Mouse (Mus musculus) midbrain, postnatal 0 days (tissue): ENCODE results near the gene Ppt2. TPM values are rescaled to one million over a fixed set of nuclear protein-coding genes. Genes with fewer than 3 reads are reported as not detected.
A peak's percentile ranks its signal among the peaks of the same experiment; 100 is the strongest.

Experiments
- ATAC-seq: fragments of 200-750 bp; cut with Nextera tagmentation; 2 replicates; pipeline ENCODE4 v1.8.0; 2017; ENCODE audit warnings: moderate number of reproducible peaks, mild to moderate bottlenecking, moderate TSS enrichment, moderate library complexity; ENCODE audit not compliant: low FRiP score
- DNase-seq: peaks from one replicate; pipeline ENCODE4 v3.0.0-alpha.2; 2015; ENCODE audit warnings: low spot score
- H3K27ac ChIP-seq: fragments of 300-500 bp; sonication (generic); 2 replicates; pipeline ENCODE4 v1.5.1; 2014; ENCODE audit warnings: low read depth, mild to moderate bottlenecking, low read length, mixed read lengths
- H3K27me3 ChIP-seq: fragments of 300-500 bp; sonication (generic); 2 replicates; pipeline ENCODE4 v1.6.1; 2014; ENCODE audit warnings: low read length, control low read depth, mixed read lengths; ENCODE audit not compliant: insufficient read depth
- H3K36me3 ChIP-seq: fragments of 300-500 bp; sonication (generic); 2 replicates; pipeline ENCODE4 v1.6.1; 2014; ENCODE audit warnings: low read length, control low read depth, mixed read lengths; ENCODE audit not compliant: insufficient read depth
- H3K4me1 ChIP-seq: fragments of 300-500 bp; sonication (generic); 2 replicates; pipeline ENCODE4 v1.6.1; 2014; ENCODE audit warnings: mild to moderate bottlenecking, control low read depth, antibody characterized with exemption, low read length, mixed read lengths; ENCODE audit not compliant: insufficient read depth
- H3K4me2 ChIP-seq: fragments of 300-500 bp; sonication (generic); 2 replicates; pipeline ENCODE4 v1.6.1; 2014; ENCODE audit warnings: low read depth, mild to moderate bottlenecking, low read length, mixed read lengths; ENCODE audit not compliant: poor library complexity, severe bottlenecking
- H3K4me3 ChIP-seq: fragments of 300-500 bp; sonication (generic); 2 replicates; pipeline ENCODE4 v1.5.1; 2014; ENCODE audit warnings: low read depth, mild to moderate bottlenecking, low read length, moderate library complexity
- H3K9ac ChIP-seq: fragments of 300-500 bp; sonication (generic); replicated peaks from 2 replicates; pipeline ENCODE4 v1.6.1; 2014; ENCODE audit warnings: mild to moderate bottlenecking, low read length, moderate library complexity, mixed read lengths; ENCODE audit not compliant: poor library complexity, severe bottlenecking
- H3K9me3 ChIP-seq: fragments of 300-500 bp; sonication (generic); 2 replicates; pipeline ENCODE4 v1.6.1; 2016; ENCODE audit warnings: low read length, control low read depth
- CTCF ChIP-seq: IDR thresholded peaks from 2 replicates; pipeline ENCODE4 v1.5.1; 2016; ENCODE audit warnings: antibody characterized with exemption, mild to moderate bottlenecking
- WGBS: fragments of 180-500 bp; shearing (Covaris S2); extraction: QIAGEN DNeasy Blood & Tissue Kit; methylation state at CpG from one replicate; pipeline ENCODE4 v1.1.7; 2014; 5-methylcytosine and 5-hydroxymethylcytosine counted together
- polyA plus RNA-seq: library from polyadenylated mRNA; unstranded; fragments of >200 nt; fragmentation: Nextera tagmentation; extraction: Ambion mirVana; gene quantifications from 2 replicates; pipeline ENCODE4 v1.2.1, GENCODE M21; 2015
- total RNA-seq: library from RNA; depleted of rRNA; stranded (reverse); fragments of >200 nt; gene quantifications from 2 replicates; pipeline ENCODE4 v1.2.3, GENCODE M21; 2014

The Ppt2 gene
- total and polyA plus RNA-seq, 2 experiments from 2014 or later: 18.0 to 31.0 TPM

DNA sequence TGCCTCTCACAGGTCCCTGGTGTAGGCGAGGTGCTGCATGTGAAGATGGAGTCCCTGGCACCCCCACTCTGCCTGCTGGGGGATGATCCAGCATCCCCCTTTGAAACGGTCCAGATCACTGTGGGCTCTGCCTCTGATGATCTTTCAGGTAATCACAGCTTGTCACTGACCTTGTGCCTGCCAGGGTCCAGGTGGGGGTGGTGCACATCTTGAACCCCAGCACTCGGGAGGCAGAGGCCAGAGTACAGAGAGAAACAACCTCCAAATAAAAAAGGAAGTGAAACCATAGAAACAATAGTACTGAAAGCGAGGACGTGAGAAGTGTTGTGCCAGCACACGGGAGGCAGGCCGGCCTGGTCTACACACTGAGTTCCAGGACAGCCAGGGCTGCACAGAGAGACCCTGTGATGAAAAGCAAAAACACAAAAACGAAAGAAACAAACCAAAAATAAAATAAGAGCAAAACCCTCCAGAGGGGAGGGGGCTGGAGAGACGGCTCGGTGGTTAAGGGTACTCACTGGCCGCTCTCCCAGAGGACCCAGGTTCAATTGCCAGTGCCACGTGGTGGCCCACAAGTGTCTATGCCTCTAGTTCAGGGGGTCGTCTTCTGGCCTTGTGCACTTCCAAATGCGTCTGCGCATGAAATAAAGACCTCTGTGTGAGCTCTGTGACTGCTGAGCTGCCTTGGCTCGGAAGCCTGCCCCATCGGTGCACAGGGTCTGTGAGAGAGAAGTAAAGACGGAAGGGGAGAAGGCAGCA lies 21.0 kb upstream of the Ppt2 start:
- Histone ChIP-seq H3K4me3 (no peak overlapping the region), H3K4me1 (peaks cover 7% of the 10 kb centered on the region), H3K9me3 (no peaks in the 10 kb centered on the region), H3K27me3 (no peaks in the 10 kb centered on the region), H3K4me2 (no peak overlapping the region), H3K27ac (no peak overlapping the region), H3K9ac (no peak overlapping the region), H3K36me3 (peaks cover 56% of the 10 kb centered on the region)
- TF ChIP-seq CTCF: no peak
- no peak for ATAC-seq
- 90% methylated on average over 18 of the region's 18 CpGs for WGBS
- no peak for DNase-seq

DNA sequence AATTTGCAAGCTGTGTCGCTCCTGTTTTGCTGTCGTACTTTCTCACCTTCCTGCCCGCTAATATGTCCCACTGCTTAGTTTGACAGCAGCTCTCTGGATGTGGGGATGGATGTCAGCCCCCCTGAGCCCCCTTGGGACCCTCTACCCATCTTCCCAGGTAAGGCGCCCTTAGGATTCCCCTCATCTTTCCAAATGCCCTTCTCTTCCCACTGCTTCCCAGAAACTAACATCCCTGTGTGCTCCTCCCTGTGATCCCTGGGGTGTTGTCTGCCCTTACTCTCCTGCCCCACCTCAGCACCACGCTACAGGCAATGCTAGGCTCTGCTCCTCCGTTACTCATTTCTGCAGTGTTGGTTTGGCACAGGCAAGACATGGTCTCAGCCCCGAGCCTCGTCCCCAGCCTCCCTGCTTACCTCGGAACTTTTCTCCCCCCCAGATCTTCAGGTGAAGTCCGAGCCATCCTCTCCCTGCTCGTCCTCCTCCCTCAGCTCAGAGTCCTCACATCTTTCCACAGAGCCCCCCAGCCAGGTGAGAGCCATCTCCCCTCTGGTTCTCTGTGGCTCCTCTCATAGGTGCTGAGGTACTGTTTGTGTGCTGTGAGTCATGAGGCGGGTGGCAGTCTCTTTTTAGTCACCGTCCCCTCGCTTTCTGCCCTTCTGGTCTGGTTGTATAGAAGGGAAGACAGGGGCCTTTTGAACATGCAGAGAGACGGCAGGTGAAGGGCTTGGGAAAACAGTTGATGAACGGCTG lies 20.0 kb upstream of the Ppt2 start:
- no peak for TF ChIP-seq CTCF
- WGBS: 85% methylated on average over 16 of the region's 16 CpGs
- no peak for DNase-seq
- Histone ChIP-seq H3K4me2 (peak overlapping the region; percentile 63), H3K4me1 (peaks cover 7% of the 10 kb centered on the region), H3K27ac (no peak overlapping the region), H3K36me3 (peaks cover 47% of the 10 kb centered on the region), H3K9ac (no peak overlapping the region), H3K27me3 (no peaks in the 10 kb centered on the region), H3K9me3 (no peaks in the 10 kb centered on the region), H3K4me3 (peak overlapping the region; percentile 99; the same call in 1 of the 2 replicates)
- ATAC-seq: no peak

DNA sequence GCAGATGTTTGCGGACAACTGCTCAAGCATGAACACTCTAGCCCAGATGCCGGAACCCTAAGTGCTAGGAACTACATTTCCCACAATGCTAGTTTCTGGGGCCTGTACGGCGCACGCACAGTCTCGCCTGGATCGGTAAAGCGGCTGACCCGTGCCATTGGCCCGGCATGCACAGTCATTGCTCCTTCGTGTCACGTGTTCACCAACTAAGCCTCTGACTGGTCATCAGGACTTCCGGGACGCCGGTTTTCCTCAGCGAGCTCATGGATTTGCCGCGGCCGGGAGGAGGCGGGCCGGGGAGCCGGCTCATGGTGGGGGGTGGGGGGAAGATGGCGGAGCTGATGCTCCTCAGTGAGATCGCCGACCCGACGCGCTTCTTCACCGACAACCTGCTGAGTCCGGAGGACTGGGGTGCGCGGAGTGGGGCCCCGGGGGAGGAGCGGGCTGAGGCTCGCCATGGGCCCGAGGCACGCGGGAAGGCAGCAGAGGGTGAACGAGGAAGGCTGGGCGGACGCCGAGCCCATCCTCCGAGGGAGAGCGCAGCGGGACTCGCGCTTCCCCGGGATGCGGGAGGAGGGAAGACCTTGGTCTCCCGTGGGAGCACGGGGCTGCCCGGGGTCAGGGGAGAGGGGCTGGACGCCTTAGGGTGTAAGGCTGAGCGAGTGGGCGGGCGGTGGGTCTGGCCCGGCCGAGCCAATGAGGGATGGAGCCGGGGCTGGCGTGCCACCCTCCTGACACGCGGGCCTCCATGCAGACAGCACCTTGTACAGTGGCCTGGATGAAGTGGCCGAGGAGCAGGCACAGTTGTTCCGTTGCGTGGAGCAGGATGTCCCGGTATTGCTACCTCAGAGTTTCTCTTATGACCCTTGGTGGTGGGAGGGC lies 18.8 kb upstream of the Ppt2 start, which contains the start of gene Atf6b:
Gene Atf6b (plus strand): TSS at position 241 of the 882 bp plus-strand sequence.
- Histone ChIP-seq H3K27ac (peak within 1 kb of the TSS; percentile 85), H3K9me3 (no peaks in the 10 kb centered on the region), H3K4me3 (peak within 1 kb of the TSS; percentile 99), H3K27me3 (no peaks in the 10 kb centered on the region), H3K36me3 (peaks cover 36% of the 10 kb centered on the region), H3K9ac (peak within 1 kb of the TSS; percentile 95), H3K4me2 (peak within 1 kb of the TSS; percentile 63), H3K4me1 (peaks cover 7% of the 10 kb centered on the region)
- DNase-seq (peak; percentile 99), ATAC-seq (peak; percentile 96)
- WGBS: under 1% methylated on average over 61 of the region's 66 CpGs
- TF ChIP-seq CTCF: peak; percentile 20; the same call in 1 of the 2 replicates

DNA sequence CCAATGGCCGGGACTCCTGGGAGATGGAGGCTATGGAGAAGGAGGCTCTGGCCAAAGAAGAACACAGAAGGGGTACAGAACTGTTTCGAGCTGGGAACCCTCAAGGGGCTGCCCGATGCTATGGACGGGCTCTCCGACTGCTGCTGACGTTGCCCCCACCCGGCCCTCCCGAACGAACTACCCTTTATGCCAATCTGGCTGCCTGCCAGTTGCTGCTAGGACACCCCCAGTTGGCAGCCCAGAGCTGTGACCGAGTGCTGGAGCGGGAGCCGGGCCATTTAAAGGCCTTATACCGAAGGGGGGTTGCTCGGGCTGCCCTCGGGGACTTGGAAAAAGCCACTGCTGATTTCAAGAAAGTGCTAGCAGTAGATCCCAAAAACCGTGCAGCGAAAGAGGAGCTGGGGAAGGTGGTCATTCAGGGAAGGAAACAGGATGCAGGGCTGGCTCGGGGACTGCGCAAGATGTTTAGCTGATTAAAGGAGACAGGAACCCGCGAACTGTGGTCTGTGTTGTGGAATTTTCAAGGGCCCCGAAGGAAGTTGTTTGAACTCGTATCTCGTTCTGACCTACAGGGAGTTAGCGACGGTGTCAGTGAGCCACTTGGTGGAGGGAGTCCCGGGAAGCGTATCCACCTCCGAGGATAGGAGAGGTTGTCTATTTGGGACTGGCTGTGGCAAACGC lies 17.7 kb upstream of the Ppt2 start:
- Histone ChIP-seq H3K4me1 (peaks cover 7% of the 10 kb centered on the region), H3K27ac (no peak overlapping the region; the same call in 1 of the 2 replicates), H3K4me2 (peak overlapping the region; percentile 37), H3K4me3 (no peak overlapping the region), H3K9ac (no peak overlapping the region), H3K9me3 (no peaks in the 10 kb centered on the region), H3K36me3 (peaks cover 24% of the 10 kb centered on the region), H3K27me3 (no peaks in the 10 kb centered on the region)
- ATAC-seq (no peak), DNase-seq (peak; percentile 47)
- WGBS: 86% methylated on average over 30 of the region's 30 CpGs
- no peak for TF ChIP-seq CTCF

DNA sequence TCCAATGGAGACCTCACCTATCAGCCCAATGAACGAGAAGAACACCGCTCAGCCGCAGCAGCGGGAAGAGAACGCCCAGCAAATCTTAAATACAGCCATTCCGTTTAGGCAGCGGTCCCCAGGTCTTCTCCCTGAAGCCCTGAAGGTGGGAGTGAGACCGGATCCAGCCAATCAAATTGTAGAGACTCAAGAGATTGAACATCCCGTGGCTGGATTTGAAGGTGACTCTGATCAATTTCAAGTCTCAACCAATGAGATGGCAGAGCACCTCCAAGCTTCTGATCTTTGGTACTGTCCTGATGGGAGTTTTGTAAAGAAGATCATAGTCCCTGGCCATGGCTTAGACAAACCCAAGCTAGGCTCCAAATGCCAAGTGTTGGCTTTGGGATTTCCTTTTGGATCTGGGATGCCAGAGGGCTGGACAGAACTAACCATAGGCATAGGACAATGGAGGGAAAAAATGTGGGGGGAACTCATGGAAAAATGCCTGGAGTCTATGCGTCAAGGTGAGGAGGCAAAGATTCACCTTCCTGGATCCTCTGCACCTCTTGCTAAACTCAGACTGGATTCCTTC lies 17.0 kb upstream of the Ppt2 start:
- H3K27ac ChIP-seq: no peak overlapping the region; the same call in 1 of the 2 replicates
- peaks cover 7% of the 10 kb centered on the region for H3K4me1 ChIP-seq
- ATAC-seq: no peak
- DNase-seq: no peak
- WGBS: 50% methylated on average over 10 of the region's 10 CpGs
- no peaks in the 10 kb centered on the region for H3K27me3 ChIP-seq
- peak overlapping the region; percentile 55 for H3K4me2 ChIP-seq
- peak overlapping the region; percentile 43 for H3K4me3 ChIP-seq
- no peak for TF ChIP-seq CTCF
- H3K9me3 ChIP-seq: no peaks in the 10 kb centered on the region
- no peak overlapping the region for H3K9ac ChIP-seq
- peaks cover 17% of the 10 kb centered on the region for H3K36me3 ChIP-seq
